Mouse (Mus musculus): ENCODE measurements around the gene Med8.

Med8 gene

DNA sequence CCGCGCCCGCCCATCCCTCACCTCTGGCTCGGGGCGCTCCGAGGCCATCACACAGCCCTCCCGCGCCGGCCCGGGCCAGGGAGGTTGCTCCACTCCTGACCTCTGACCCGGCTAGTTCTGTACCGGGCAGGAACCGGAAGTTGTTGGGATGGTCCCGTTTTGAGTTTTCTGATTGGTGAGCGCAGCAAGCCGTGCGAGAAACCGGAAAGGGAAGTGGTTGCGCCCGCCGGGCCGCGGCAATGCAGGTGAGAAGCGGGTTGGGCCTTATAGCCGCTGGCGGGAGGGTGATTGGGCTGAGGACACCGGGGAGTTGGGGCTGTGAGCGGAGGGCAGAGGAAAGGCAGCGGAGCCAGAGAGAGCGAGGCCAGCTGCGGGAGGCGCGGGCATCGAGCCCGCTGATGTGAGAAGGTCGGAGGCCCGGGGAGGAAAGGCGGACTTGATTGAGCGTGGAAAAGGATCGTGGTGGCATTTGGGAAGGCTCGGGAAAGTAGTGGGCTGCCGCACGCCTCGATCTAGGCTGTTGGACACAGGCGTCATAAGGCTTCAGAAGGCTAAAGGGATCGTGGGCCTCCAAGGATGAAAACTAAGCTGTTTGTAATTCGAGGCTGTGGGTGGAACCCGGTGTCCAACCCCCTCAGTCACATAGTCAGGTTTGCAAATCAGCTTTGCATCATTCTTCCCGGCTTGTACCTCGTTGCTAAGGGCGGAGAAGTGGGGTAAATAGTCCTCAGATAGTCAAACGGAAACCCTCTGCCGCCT, at the start of gene Med8, which contains the start of gene Szt2:
Med8 (plus strand) TSS at position 196 of the 759 bp plus-strand sequence.
Szt2 (minus strand) TSS at position 132 of the 759 bp plus-strand sequence.
- peak; percentile 83 to 89 for DNase-seq

- DNase-seq, result peak; percentile 63 to 66
Observed at GRCm38 (mm10) chr4:118359896-118360720, 49.0 kb upstream of the Med8 start.

GRCm38 (mm10) chr4:118361451-118361850, 47.7 kb upstream of the Med8 start:
- DNase-seq, result no peak

- DNase-seq, result no peak
Observed at GRCm38 (mm10) chr4:118362879-118363278, 46.3 kb upstream of the Med8 start.

DNA sequence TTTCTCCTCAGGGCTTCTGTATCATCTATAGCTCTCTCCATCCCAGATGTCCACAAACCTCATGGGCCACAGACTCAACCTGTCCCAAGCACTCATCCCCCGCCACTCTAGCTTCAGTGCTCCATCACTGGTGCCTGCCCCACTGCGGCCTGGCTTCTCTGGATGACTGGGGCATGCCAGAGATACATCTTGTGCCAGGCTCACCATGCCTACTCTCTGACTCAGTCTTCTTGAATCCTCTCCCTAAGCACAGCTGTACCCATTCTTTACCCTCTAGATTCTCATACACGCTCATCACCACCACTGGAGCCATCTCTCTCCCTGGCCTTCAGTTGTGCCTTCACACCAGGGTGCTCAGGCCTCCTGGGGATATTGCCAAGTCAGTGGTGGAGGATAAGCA, 45.2 kb upstream of the Med8 start:
- no peak for DNase-seq

GRCm38 (mm10) chr4:118364641-118365040, 44.5 kb upstream of the Med8 start:
- DNase-seq, result no peak

- no peak for DNase-seq
Observed at GRCm38 (mm10) chr4:118365991-118366390, 43.1 kb upstream of the Med8 start.

GRCm38 (mm10) chr4:118367551-118367950, 41.6 kb upstream of the Med8 start:
- DNase-seq, result no peak

DNA sequence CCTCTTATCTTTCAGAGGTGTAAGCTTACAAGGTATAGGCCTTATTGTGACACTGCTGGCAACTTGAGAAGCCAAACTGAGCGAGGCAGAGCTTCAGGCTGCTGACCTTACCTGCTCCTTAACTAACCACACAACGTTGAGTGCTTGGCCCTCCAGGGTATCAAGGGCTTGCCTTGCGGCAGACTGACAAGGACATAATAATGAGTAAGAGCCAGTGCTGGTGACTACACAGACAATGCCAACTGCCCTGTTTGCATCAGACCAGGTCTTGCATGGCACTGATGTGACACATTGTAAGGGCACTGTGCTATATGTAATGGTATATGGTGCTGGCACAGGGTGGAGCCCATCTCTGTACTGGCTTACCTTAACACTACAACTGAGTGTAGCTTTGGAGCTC, 40.5 kb upstream of the Med8 start:
- no peak for DNase-seq

- DNase-seq, result no peak
Observed at GRCm38 (mm10) chr4:118371822-118372221, 37.3 kb upstream of the Med8 start.

GRCm38 (mm10) chr4:118375999-118376398, 33.1 kb upstream of the Med8 start:
- no peak for DNase-seq

DNA sequence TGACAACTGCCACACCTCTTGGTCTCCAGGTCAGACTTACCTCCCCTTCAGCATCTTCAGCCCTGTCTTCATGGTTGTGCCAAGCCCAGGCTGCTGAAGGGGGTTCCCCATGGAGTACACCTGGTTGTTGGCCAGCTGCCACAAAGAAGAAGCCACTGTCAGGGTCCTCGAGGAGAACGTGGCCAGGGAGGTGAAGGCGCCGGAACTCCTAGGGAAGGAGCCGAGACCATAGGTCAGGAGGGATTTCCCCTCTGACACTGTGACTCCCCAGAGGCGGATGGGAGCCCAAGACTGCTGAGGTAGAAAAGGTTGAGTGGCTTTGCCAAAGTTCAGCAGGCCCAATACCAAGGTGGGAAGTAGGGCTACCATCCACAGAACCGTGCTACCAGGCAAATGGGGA, 25.9 kb upstream of the Med8 start:
- no peak for DNase-seq

DNA sequence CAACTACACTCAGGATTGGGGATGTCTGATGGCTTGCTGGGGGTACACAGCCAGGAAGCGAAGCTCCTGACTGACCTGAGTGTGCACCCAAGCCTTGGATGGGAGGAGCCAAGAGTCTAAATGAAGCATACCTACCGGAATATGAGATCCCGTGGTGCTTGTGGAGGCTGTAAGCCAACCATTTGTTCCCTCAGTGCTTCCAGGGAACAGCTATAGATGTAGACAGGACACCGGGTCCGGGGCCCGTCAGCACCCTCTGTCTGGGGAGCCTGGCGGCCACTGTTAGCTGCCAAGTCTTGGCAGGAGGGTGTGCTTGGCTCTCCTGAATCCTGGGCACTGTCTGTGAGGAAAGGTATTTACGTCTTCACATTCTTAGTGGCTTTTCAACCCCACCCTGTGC, 21.8 kb upstream of the Med8 start:
- no peak for DNase-seq

DNA sequence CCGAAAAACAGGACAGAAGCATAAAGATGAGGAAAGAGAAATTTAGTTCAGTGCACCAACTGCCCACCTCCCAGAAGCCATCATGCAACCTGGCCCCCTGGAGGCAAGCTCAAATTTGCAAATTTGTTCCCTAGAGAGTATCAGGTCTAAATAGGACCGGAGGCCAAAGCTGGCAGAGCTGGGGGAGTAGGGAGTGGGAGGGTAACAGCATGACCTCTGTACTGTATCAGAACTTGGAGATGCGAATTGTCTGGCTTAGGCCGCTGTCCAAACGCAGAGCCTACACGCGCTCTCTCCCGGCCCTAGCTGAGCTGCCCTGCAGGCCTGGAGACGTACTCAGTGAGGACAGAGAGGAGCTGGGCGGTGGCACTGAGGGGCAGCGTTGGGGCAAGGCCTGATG, 19.0 kb upstream of the Med8 start:
- DNase-seq, result no peak

GRCm38 (mm10) chr4:118394505-118394904, 14.6 kb upstream of the Med8 start:
- no peak for DNase-seq

GRCm38 (mm10) chr4:118395289-118395688, 13.8 kb upstream of the Med8 start:
- no peak for DNase-seq

DNA sequence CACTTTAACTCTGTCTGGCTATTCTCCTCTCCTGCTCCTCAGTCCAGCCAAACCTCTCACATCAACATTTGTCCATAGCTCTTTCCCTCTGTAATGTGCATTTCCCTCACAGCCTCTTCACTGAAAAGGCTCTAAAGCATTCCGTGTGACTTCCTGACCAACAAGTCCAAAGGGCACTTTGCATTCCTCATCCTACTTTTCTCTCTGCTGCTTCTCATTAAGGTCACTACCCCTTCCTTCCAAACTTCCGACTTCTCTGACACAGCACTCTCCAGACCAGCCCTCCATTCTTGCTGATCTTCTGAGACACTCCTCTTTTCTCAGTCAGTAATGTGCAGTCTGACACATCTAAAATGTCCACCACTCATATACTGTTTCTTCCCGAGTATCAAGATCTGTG, 12.7 kb upstream of the Med8 start:
- DNase-seq, result no peak

GRCm38 (mm10) chr4:118398400-118398799, 10.7 kb upstream of the Med8 start:
- no peak for DNase-seq

DNA sequence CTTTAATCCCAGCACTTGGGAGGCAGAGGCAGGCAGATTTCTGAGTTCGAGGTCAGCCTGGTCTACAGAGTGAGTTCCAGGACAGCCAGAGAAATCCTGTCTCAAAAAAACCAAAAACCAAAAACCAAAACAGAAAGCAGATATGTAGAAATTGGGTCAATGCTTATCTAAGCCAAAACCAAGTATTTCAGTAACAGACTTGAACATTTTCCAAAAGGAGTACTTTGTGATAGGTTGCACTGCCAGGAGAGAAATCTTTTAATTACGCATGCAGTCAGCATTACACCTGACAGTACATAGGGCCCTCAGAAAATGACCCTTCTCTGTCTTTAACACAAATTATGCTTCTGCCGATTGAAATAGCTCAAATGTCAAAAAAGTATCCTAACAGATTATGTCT, 7.7 kb upstream of the Med8 start:
- DNase-seq, result no peak

DNA sequence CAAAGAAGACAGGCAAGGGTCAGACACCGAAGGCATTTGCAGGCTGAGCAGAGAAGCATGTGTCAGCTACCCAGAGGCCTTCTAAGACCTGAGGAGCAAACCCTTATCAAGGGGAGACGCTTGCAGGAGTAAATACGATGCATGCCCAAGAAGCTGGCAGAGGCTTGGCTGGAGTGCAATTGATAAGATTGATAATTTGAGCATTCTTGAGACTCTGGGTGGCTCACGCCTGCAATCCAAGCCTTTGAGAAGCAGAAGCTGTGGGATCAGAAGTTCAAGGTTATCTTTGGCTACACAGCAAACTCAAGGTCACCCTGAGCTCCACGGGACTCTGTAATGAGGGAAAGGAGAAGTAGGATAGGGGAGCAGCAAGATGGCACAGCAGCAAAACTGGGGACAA, 7.2 kb upstream of the Med8 start:
- no peak for DNase-seq

DNA sequence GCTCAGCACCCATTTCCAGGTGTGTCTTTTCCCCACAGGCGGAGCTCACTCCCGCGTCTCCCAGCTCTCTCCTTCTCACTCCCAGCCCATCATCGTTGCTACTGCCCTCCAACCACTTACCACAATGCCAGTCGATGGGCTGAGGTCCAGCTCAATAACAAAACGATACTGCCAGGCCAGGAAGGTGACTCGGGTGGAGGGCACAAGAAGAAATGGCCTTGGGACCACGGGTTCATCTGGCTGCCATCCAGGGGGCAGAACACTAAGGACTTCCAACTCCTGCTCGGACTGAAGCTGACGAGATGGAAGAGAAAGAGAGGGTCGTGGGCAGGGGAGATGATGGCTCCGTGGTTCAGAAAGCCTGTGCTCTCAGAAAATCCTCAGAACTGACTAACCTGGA, 6.4 kb upstream of the Med8 start:
- DNase-seq, result no peak

DNA sequence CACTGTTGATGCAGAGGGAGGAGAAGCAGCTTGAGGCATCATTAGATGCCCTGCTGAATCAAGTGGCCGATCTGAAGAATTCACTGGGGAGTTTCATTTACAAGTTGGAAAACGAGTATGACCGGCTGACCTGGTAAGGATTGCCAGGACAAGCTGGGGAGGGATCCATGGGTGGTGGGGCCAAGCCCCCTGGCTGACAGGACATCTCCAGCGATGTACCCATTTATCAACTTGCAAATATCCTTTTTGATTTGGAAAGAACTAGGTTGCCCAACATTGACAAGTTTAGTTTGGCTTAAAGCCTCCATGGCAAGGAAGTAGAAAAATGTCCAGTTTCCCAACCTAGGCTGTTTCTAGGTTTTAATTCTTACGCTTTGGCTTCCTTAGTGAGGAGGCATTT, 1.7 kb downstream of the Med8 start:
- no peak for DNase-seq

GRCm38 (mm10) chr4:118413553-118413952, 4.4 kb downstream of the Med8 start:
- no peak for DNase-seq

DNA sequence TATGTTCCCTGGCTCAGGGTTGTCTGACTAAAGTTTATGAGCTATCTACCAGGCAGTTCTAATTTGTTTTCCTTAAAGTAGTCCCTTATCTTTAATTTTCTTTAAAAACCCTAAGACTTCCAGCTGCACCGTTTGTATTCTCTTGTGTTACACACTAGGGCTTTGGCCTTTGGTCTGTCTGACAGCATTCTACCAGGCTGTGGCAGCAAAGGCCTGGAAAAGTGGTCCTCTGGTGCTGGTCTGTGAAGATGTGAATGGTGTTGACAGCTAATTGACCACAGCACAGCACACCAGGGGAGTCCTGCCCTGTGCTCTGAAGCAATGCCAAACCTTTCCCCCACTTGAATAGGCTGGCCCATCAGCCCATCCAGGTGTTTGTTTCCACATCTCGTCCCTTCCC, 6.6 kb downstream of the Med8 start:
- no peak for DNase-seq

All from thymus, adult 18-20 months (tissue).